Mouse (Mus musculus) thymus, postnatal 10 days (tissue): Measurements from ENCODE around the gene Mapk3.
"Not testable (repeated sequence)": the region's sequence is repeated elsewhere in the genome, so short reads cannot be mapped to it uniquely, and the experiment has no call there.

Experiments
- DNase-seq, 2 experiments: peaks; one replicate each; pipeline ENCODE4 v3.0.0; 2021; ENCODE audit warnings: low spot score in 2 of 2

The Mapk3 gene

DNA sequence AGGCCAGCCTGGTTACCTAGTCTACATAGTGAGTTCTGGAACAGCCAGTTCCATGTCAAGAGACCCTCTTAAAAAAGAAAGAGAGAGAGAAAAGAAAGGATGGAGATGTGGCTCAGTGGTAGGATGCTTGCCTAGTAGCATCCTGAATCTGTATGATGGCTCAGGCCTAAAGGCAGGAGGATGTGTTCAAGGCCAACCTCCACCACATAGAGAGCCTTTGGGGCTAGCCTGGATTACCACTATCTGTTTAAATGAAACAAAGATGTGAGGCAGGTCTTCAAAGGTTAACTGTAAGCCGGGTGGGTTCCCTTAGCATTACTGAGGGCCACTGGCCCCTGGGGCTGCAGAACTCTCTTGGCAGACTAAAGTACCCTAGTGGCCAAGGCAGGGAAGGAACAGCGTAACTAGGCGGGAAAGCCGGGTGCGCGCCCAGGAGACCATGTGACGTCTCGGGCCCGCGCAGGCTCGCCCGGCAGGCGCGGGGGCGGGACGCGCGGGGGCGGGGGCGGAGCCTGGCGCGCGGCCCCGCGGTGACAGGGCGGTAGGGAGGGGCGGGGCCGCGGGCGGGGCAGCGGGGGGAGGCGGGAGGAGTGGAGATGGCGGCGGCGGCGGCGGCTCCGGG is at the start of gene Mapk3:
Gene Mapk3 (plus strand): TSS at position 552 of the 622 bp plus-strand sequence.
- DNase-seq: peak; percentile 89

DNA sequence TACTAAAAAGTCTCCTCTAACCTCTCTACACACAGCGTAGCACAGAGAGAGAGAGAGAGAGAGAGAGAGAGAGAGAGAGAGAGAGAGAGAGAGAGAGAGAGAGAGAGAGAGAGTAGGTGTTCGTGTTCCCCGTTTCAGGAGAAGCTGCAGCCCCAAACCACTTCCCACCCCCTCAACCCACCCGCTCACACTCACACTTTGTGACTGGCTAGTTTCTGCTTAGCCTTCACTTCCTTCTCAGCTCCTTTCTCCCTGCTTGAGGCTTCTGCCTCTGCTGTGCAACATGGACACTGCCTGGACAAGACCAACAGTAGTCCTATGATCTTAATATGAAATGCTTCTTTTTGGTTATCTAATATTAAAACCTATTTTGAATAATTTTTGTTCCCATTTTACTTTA is 49.1 kb upstream of the Mapk3 start:
- DNase-seq: peak in 1 of 2 experiments; percentile 30

DNA sequence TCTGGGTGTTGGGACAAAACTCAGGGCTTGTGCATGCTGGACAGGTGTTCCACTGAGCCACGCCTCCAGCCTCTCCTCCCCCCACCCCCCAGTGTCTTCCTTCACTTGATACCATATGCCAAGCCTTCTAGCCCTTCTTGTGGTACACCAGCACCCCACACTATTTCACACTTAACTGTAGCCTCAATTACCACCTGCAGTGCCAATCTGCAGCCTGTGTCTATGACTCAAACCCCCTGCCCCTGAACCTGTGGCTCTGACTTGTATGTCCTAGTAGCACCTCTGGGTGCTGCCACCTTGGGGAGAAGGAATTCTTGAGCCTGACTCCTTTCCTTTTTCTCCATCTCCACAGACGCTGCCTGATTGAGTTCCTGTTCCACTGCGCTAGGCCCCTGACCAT is 47.5 kb upstream of the Mapk3 start:
- peak; percentile 56 to 66 for DNase-seq

DNA sequence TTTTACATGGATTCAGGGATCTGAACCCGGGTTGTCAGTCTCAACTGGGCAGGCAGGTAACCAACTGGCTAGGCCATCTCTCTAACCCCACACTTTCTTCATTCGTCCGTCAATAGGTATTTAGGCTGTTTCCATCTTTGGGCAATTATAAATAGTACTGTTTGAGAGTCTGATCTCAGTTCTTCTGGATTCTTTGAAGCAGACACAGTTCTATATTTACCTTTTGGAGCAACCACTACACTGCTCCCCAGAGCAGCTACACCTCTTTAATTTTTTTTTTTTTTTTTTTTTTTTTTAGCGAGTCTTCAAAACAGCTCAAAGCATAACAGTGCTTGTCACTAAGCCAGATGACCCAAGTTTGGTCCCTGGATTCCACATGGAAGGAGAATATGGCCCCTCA is 43.7 kb upstream of the Mapk3 start:
- DNase-seq: no peak

GRCm38 (mm10) chr7:126717566-126717965 is 41.8 kb upstream of the Mapk3 start:
- DNase-seq: no peak

- DNase-seq: peak in 1 of 2 experiments; percentile 40
Observed at GRCm38 (mm10) chr7:126718787-126719337, 40.5 kb upstream of the Mapk3 start.

DNA sequence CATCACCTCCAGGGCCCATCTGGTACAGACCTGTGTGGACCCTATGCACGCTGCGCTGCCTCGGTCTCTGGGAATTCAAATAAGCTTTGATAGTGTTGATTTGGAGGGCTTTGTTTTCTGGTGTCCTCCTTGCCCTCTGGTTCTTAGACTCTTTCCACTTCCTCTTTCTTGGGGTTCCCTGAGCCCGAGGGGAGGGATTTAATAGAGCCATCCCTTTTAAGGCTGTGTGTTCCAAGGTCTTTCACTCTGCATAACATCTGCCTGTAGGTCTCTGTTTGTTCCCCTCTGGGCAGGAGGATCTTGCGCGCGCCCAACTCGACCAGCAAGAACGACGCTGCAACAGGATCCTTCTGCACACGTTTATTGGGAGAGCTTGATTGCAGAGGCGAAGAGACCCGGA is 37.8 kb upstream of the Mapk3 start:
- no peak for DNase-seq

- DNase-seq: no peak
Observed at GRCm38 (mm10) chr7:126725077-126725476, 34.3 kb upstream of the Mapk3 start.

- no peak for DNase-seq
Observed at GRCm38 (mm10) chr7:126725667-126726066, 33.7 kb upstream of the Mapk3 start.

DNA sequence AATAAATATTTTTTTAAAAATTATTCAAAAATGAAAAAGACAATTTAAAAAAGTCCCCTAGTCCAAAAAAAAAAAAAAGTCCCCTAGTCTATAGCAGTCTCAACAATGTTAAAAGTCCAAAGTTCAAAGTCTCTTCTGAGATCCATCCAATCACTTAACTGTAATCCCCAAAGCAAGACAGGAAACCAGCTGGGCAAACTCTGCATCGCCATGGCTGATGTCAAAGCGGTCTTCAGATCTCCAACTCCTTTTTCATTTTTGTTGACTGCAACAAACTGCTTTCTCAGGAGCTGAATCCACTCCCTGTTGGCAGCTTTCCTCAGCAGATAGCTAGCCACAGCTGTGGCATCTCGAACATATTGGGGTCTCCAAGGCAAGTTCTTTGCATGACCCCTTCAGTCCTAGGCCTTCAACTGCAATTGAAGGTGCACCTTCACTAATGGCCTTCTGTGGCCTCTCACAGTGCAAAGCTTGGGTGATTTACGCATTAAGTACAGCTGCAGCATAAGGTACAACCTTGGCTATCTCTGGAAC is 29.1 kb upstream of the Mapk3 start:
- not testable (repeated sequence) for DNase-seq

DNA sequence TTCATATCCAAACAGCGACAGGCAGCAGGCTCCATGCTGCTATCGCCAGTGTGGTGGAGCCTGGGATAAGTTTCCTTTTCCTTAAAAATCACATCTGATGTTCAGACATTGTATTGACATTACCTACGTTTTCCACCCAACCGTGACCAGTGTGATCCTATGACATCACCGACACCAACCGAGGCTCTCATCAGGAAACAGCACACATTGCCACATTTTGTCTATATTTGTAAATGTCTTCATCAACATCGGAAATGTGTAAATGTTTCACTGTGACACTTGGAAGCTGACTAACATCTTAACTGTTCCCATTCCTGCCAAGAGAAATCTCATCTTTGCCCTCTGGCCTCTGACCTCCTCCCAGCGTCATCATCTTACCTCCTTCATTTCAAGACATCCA is 23.3 kb upstream of the Mapk3 start:
- DNase-seq: no peak

GRCm38 (mm10) chr7:126739551-126739950 is 19.9 kb upstream of the Mapk3 start:
- no peak for DNase-seq

- DNase-seq: no peak
Observed at GRCm38 (mm10) chr7:126740132-126740735, 19.2 kb upstream of the Mapk3 start.

DNA sequence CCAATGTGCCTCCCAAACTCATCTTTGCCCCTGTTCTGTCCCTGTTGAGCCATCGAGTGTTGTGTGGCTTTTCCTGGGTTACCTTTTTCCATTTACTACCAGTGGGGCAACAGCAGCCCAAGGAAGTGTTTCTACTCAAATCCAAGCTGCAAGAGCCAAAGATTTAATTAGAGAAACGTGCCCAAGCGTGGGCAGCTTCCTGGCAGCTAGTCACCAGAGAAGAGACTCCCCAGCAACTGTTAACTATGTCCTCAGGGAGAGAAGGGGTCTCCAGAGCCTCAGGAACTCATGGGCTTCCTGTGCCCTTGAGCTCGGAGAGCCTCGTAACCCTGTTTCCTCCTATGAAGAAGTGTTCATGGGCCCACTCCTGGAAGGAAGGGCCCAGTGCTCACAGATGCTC is 18.4 kb upstream of the Mapk3 start:
- no peak for DNase-seq

DNA sequence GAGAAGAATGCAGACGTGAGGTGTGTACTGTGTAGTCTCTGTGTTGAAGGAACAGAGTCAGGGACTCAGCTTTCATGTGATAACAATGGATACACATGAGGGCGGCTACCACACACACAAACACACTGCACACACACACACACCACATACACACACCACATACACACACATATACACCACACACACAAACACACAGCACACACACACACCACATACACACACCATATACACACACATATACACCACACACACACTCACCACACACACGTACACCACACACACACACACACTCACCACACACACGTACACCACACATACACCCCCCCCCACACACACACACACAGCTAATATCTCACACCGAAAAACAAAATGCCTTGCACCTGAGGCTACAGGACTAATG is 17.9 kb upstream of the Mapk3 start:
- no peak for DNase-seq

DNA sequence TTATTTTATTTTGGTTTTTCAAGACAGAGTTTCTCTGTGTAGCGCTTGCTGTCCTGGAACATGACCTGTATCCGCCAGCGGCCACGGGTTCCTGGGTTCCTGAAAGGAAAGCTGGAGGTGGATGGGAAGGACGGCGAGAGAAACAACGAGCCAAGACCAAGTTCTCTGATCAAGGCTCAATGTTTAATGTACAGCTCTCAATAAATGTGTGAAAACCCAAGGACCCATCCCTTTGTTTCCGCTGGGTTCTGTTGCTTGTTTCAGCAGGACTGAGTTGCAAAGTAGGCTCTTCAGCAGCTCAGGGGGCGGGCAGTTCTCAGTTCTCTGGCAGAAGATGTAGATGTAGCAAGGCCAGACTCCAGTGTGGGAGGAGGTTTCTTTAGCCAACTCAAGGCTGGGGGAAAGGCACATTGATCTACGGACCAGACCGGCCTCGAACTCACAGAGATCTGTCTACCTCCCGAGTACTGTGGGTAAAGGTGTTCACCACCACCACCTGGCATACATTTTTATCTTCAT is 17.4 kb upstream of the Mapk3 start:
- no peak for DNase-seq

DNA sequence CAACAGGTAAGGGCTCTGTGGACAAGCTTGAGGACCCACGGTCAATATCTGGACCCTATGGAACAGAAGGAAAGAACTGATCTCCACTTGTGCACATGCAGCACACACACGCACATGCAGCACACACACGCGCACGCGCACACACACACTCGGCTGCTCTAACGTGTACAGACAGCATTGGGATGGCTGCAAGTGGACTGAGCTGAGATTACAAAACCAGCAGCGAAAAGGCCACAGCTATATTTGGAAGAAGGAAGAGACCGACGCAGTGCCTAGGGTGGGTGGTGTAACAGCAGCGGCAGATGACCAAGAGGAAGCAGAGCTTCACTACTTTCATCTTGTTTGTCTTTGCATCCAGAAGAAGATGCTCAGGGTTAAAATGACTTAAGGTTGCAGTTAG is 13.3 kb upstream of the Mapk3 start:
- DNase-seq: no peak

GRCm38 (mm10) chr7:126746798-126747197 is 12.6 kb upstream of the Mapk3 start:
- no peak for DNase-seq

- DNase-seq: no peak
Observed at GRCm38 (mm10) chr7:126748824-126749223, 10.6 kb upstream of the Mapk3 start.

GRCm38 (mm10) chr7:126749582-126750343 is 9.6 kb upstream of the Mapk3 start:
- DNase-seq: no peak

GRCm38 (mm10) chr7:126754866-126755265 is 4.5 kb upstream of the Mapk3 start:
- DNase-seq: peak; percentile 34 to 68

DNA sequence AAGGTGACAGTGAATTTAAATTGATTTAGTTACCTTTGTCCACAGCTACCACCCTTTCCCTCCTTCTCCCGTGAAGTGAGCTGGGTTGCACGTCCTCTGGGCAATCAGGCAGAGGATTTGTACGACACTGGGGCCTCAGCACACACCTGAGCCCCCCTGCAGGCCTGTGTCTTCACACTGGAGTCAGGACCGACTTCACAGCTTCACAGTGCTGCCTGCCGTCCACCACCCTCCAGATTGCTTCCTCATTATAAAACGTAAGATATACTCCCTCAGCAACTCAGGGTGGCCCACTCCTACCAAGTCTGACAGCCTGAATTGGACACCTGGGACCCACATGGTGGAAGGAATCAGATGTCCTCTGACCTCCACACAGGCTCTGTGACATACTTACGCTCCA is 862 bp upstream of the Mapk3 start:
- DNase-seq: no peak
